Mouse (Mus musculus) CD4-positive, CD25-positive, alpha-beta regulatory T cell, adult 4 months (primary cell): ENCODE results near the gene Qtrt1. TPM values are rescaled to one million over a fixed set of nuclear protein-coding genes. Genes with fewer than 3 reads are reported as not detected.
"Not testable (repeated sequence)": the region's sequence is repeated elsewhere in the genome, so short reads cannot be mapped to it uniquely, and the experiment has no call there.

Source experiments
- ATAC-seq: one replicate; pipeline ENCODE4 v1.8.0; 2017
- polyA plus RNA-seq, 2 experiments: library from polyadenylated mRNA; unstranded; fragments of 100-300 nt; shearing (Covaris generic); gene quantifications; one replicate each; pipeline ENCODE4 v1.2.1; 2017

Qtrt1 gene
- polyA plus RNA-seq, 2 experiments from 2014 or later = 32.1 to 46.9 TPM

GRCm38 (mm10) chr9:21451870-21452269, 40.2 kb downstream of the Qtrt1 start:
- ATAC-seq = no peak

- ATAC-seq = no peak
These were observed 41.4 kb downstream of the Qtrt1 start for GRCm38 (mm10) chr9:21453003-21453402.

GRCm38 (mm10) chr9:21453459-21453858, 41.8 kb downstream of the Qtrt1 start:
- ATAC-seq = no peak

GRCm38 (mm10) chr9:21454556-21454955, 42.9 kb downstream of the Qtrt1 start:
- ATAC-seq = no peak

GRCm38 (mm10) chr9:21455103-21455770, 43.6 kb downstream of the Qtrt1 start:
- ATAC-seq = peak; percentile 47

- ATAC-seq = no peak
These were observed 44.8 kb downstream of the Qtrt1 start for GRCm38 (mm10) chr9:21456246-21456929.

- no peak for ATAC-seq
These were observed 45.4 kb downstream of the Qtrt1 start for GRCm38 (mm10) chr9:21456930-21457634.

GRCm38 (mm10) chr9:21458821-21459220, 47.2 kb downstream of the Qtrt1 start:
- ATAC-seq = no peak

GRCm38 (mm10) chr9:21460400-21460940, 48.8 kb downstream of the Qtrt1 start:
- ATAC-seq = no peak

GRCm38 (mm10) chr9:21463138-21463590, 51.5 kb downstream of the Qtrt1 start:
- ATAC-seq = peak; percentile 39

GRCm38 (mm10) chr9:21463766-21464564, 52.3 kb downstream of the Qtrt1 start:
- ATAC-seq = no peak

- ATAC-seq = not testable (repeated sequence)
These were observed 52.9 kb downstream of the Qtrt1 start for GRCm38 (mm10) chr9:21464565-21464928.

- ATAC-seq = peak; percentile 69
These were observed 57.7 kb downstream of the Qtrt1 start for GRCm38 (mm10) chr9:21469032-21470024.

Other genes with a start within 250 kb of the Qtrt1 start
- gene Pde4a, start 246.1 kb upstream of the Qtrt1 start, polyA plus RNA-seq = 1 to 10 TPM in 1 of 2 experiments, under 1 TPM in 1; 0.67 to 1.3 TPM
- gene Keap1, start 172.5 kb upstream of the Qtrt1 start, polyA plus RNA-seq = 10 to 100 TPM; 20.1 to 43.4 TPM
- under 1 TPM in 1 of 2 experiments, not detected in 1; 0.12 TPM for gene S1pr5, start 163.4 kb upstream of the Qtrt1 start, polyA plus RNA-seq
- 10 to 100 TPM; 25.3 to 29.8 TPM for gene Atg4d, start 146.5 kb upstream of the Qtrt1 start, polyA plus RNA-seq
- 10 to 100 TPM; 25.2 to 45.3 TPM for gene Kri1, start 123.9 kb upstream of the Qtrt1 start, polyA plus RNA-seq
- gene Cdkn2d, start 120.4 kb upstream of the Qtrt1 start, polyA plus RNA-seq = 100 to 1,000 TPM; 124 to 126 TPM
- 1 to 10 TPM; 2.4 to 2.9 TPM for gene Ap1m2, start 99.5 kb upstream of the Qtrt1 start, polyA plus RNA-seq
- gene Slc44a2, start 91.1 kb upstream of the Qtrt1 start, polyA plus RNA-seq = 100 to 1,000 TPM; 242 to 364 TPM
- gene Ilf3, start 44.0 kb upstream of the Qtrt1 start, polyA plus RNA-seq = 100 to 1,000 TPM; 127 to 203 TPM
- gene Dnm2, start 13.1 kb downstream of the Qtrt1 start, polyA plus RNA-seq = 100 to 1,000 TPM in 1 of 2 experiments, 10 to 100 TPM in 1; 97.0 to 119 TPM
- 1 to 10 TPM; 6.4 to 8.2 TPM for gene Tmed1, start 98.4 kb downstream of the Qtrt1 start, polyA plus RNA-seq
- 10 to 100 TPM; 51.6 to 60.4 TPM for gene AB124611, start 114.3 kb downstream of the Qtrt1 start, polyA plus RNA-seq
- gene Carm1, start 135.1 kb downstream of the Qtrt1 start, polyA plus RNA-seq = 10 to 100 TPM in 1 of 2 experiments, 1 to 10 TPM in 1; 7.1 to 11.4 TPM
- gene Timm29, start 180.9 kb downstream of the Qtrt1 start, polyA plus RNA-seq = 1 to 10 TPM; 3.2 to 6.1 TPM
- 10 to 100 TPM; 19.6 to 30.7 TPM for gene Yipf2, start 181.0 kb downstream of the Qtrt1 start, polyA plus RNA-seq
- 10 to 100 TPM; 22.7 to 24.1 TPM for gene Smarca4, start 204.3 kb downstream of the Qtrt1 start, polyA plus RNA-seq